Mouse (Mus musculus) CH12.LX (cell line): ENCODE measurements at regions not wholly inside any gene's neighbourhood (a gene's known extent, or its start where the extent isn't known, plus 50 kb on each side); places are given as distances from the start of the nearest gene placed in this dataset.

Source experiments
- DNase-seq: peaks from one replicate; pipeline ENCODE4 v3.0.0-alpha.2; 2013; ENCODE audit errors: extremely low read depth
- H3K27ac ChIP-seq: 2 replicates; pipeline ENCODE4 v1.5.1; 2012; ENCODE audit warnings: low read depth, mild to moderate bottlenecking, control low read depth, moderate library complexity; ENCODE audit not compliant: insufficient read depth
- H3K27me3 ChIP-seq: replicated peaks from 2 replicates; pipeline ENCODE3; 2012; ENCODE audit warnings: inconsistent platforms
- H3K36me3 ChIP-seq, 2 experiments: replicated peaks in 1 of 2; 2 replicates each; pipeline versions ENCODE3 to v1.6.1; 2012; ENCODE audit warnings: inconsistent platforms in 1 of 2, low read length in 1 of 2, mild to moderate bottlenecking in 1 of 2, mixed read lengths in 1 of 2, moderate library complexity in 1 of 2; ENCODE audit not compliant: control insufficient read depth in 1 of 2, insufficient read depth in 1 of 2
- H3K4me1 ChIP-seq, 2 experiments: 2 replicates each; pipeline ENCODE4 v1.6.1; 2012; ENCODE audit warnings: inconsistent platforms in 1 of 2, moderate library complexity in 1 of 2; ENCODE audit not compliant: insufficient read depth in 2 of 2, control insufficient read depth in 1 of 2
- H3K4me2 ChIP-seq: 2 replicates; pipeline ENCODE4 v1.6.1; 2012; ENCODE audit warnings: low read depth, mild to moderate bottlenecking, control low read depth; ENCODE audit not compliant: poor library complexity, insufficient read depth, severe bottlenecking
- H3K4me3 ChIP-seq, 3 experiments: fragments of 150-350 bp in 1 of 3; sonication (generic) in 1 of 3; replicated peaks in 1 of 3; 2 replicates each; pipeline versions ENCODE3 to v1.5.1; 2011 to 2012; ENCODE audit warnings: low read depth in 2 of 3, low read length in 2 of 3, mild to moderate bottlenecking in 2 of 3, moderate library complexity in 2 of 3, control low read depth in 1 of 3, improper control_type of control experiment in 1 of 3, inconsistent platforms in 1 of 3, mixed read lengths in 1 of 3; ENCODE audit not compliant: poor library complexity in 1 of 3
- H3K79me2 ChIP-seq: replicated peaks from 2 replicates; pipeline ENCODE4 v1.6.1; 2012; ENCODE audit warnings: mild to moderate bottlenecking, moderate library complexity; ENCODE audit not compliant: control insufficient read depth, poor library complexity, insufficient read depth, severe bottlenecking; ENCODE audit errors: extremely low read depth
- H3K9ac ChIP-seq: 2 replicates; pipeline ENCODE4 v1.6.1; 2012; ENCODE audit warnings: low read depth, mild to moderate bottlenecking, control low read depth, moderate library complexity; ENCODE audit not compliant: insufficient read depth
- H3K9me3 ChIP-seq: replicated peaks from 2 replicates; pipeline ENCODE3; 2012; ENCODE audit warnings: low read length, inconsistent platforms, mixed read lengths
- BHLHE40 ChIP-seq: IDR thresholded peaks from 2 replicates; pipeline ENCODE4 v1.6.1; 2011; ENCODE audit warnings: mild to moderate bottlenecking, low read depth, low read length, improper control_type of control experiment
- CHD2 ChIP-seq: IDR thresholded peaks from 2 replicates; pipeline ENCODE4 v1.6.1; 2011; ENCODE audit warnings: low read length, improper control_type of control experiment
- ELF1 ChIP-seq: IDR thresholded peaks from 2 replicates; pipeline ENCODE4 v1.6.1; 2014; ENCODE audit warnings: low read depth, mild to moderate bottlenecking, inconsistent platforms, low read length, improper control_type of control experiment
- EP300 ChIP-seq: IDR thresholded peaks from 2 replicates; pipeline ENCODE4 v1.6.1; 2011; ENCODE audit warnings: low read length, improper control_type of control experiment
- ETS1 ChIP-seq: conservative IDR thresholded peaks from 2 replicates; pipeline ENCODE4 v1.6.1; 2012; ENCODE audit warnings: low read depth, mild to moderate bottlenecking, inconsistent platforms, low read length, improper control_type of control experiment, moderate library complexity
- HCFC1 ChIP-seq: IDR thresholded peaks from 2 replicates; pipeline ENCODE4 v1.6.1; 2012; ENCODE audit warnings: low read depth, mild to moderate bottlenecking, inconsistent platforms, low read length, improper control_type of control experiment
- MAFK ChIP-seq: IDR thresholded peaks from 2 replicates; pipeline ENCODE4 v1.6.1; 2011; ENCODE audit warnings: low read length, improper control_type of control experiment; ENCODE audit not compliant: insufficient replicate concordance
- MAX ChIP-seq: IDR thresholded peaks from 2 replicates; pipeline ENCODE4 v1.6.1; 2011; ENCODE audit warnings: low read length, improper control_type of control experiment
- MAZ ChIP-seq: IDR thresholded peaks from 2 replicates; pipeline ENCODE4 v1.6.1; 2012; ENCODE audit warnings: low read depth, mild to moderate bottlenecking, inconsistent platforms, low read length, improper control_type of control experiment, moderate library complexity
- MEF2A ChIP-seq: IDR thresholded peaks from 2 replicates; pipeline ENCODE4 v1.6.1; 2014; ENCODE audit warnings: low read depth, mild to moderate bottlenecking, inconsistent platforms, low read length, improper control_type of control experiment, borderline replicate concordance
- MYC ChIP-seq: IDR thresholded peaks from 2 replicates; pipeline ENCODE4 v1.6.1; 2011; ENCODE audit warnings: low read depth, mild to moderate bottlenecking, improper control_type of control experiment, low read length
- NELFE ChIP-seq: IDR thresholded peaks from 2 replicates; pipeline ENCODE4 v1.6.1; 2011; ENCODE audit warnings: low read depth, low read length, improper control_type of control experiment
- NRF1 ChIP-seq: IDR thresholded peaks from 2 replicates; pipeline ENCODE4 v1.6.1; 2014; ENCODE audit warnings: low read depth, mild to moderate bottlenecking, inconsistent platforms, low read length, improper control_type of control experiment, moderate library complexity
- PAX5 ChIP-seq: IDR thresholded peaks from 2 replicates; pipeline ENCODE4 v1.6.1; 2012; ENCODE audit warnings: low read length, inconsistent platforms, mixed read lengths
- RAD21 ChIP-seq: IDR thresholded peaks from 2 replicates; pipeline ENCODE4 v1.6.1; 2011; ENCODE audit warnings: low read depth, mild to moderate bottlenecking, low read length, improper control_type of control experiment, moderate library complexity
- RCOR1 ChIP-seq: conservative IDR thresholded peaks from 2 replicates; pipeline ENCODE4 v1.6.1; 2012; ENCODE audit warnings: low read depth, mild to moderate bottlenecking, inconsistent platforms, low read length, improper control_type of control experiment
- SIN3A ChIP-seq: IDR thresholded peaks from 2 replicates; pipeline ENCODE4 v1.6.1; 2012; ENCODE audit warnings: low read length, improper control_type of control experiment, inconsistent platforms
- SMC3 ChIP-seq: IDR thresholded peaks from 2 replicates; pipeline ENCODE4 v1.6.1; 2011; ENCODE audit warnings: low read depth, low read length, improper control_type of control experiment
- TBP ChIP-seq: conservative IDR thresholded peaks from 2 replicates; pipeline ENCODE4 v1.6.1; 2011; ENCODE audit warnings: low read depth, low read length, improper control_type of control experiment
- TCF12 ChIP-seq: IDR thresholded peaks from 2 replicates; pipeline ENCODE4 v1.6.1; 2014; ENCODE audit warnings: low read depth, mild to moderate bottlenecking, inconsistent platforms, low read length, improper control_type of control experiment
- USF2 ChIP-seq: conservative IDR thresholded peaks from 2 replicates; pipeline ENCODE4 v1.6.1; 2011; ENCODE audit warnings: low read depth, low read length, improper control_type of control experiment
- ZKSCAN1 ChIP-seq: IDR thresholded peaks from 2 replicates; pipeline ENCODE4 v1.6.1; 2012; ENCODE audit warnings: low read depth, inconsistent platforms, low read length, improper control_type of control experiment, borderline replicate concordance
- ZMIZ1 ChIP-seq: IDR thresholded peaks from 2 replicates; pipeline ENCODE4 v1.6.1; 2012; ENCODE audit warnings: low read depth, mild to moderate bottlenecking, inconsistent platforms, low read length, improper control_type of control experiment
- ZNF384 ChIP-seq: IDR thresholded peaks from 2 replicates; pipeline ENCODE4 v1.6.1; 2012; ENCODE audit warnings: low read depth, low read length, improper control_type of control experiment, inconsistent platforms
- dilution Hi-C: fragments of 300-500 bp; cut with MboI; formaldehyde crosslinking; loops from 2 replicates; pipeline ENCODE4 v1.14.3; 2020; ENCODE audit warnings: low sequenced_read_pairs; ENCODE audit not compliant: extremely low pct_unique_long_range_greater_than_20kb, extremely low pct_ligation_motif_present
- in situ Hi-C: fragments of 300-500 bp; cut with MboI; formaldehyde crosslinking; loops from 3 replicates; pipeline ENCODE4 v1.14.3; 2019; ENCODE audit warnings: low sequenced_read_pairs, low pct_ligation_motif_present, low pct_unique_long_range_greater_than_20kb, mixed read lengths

DNA sequence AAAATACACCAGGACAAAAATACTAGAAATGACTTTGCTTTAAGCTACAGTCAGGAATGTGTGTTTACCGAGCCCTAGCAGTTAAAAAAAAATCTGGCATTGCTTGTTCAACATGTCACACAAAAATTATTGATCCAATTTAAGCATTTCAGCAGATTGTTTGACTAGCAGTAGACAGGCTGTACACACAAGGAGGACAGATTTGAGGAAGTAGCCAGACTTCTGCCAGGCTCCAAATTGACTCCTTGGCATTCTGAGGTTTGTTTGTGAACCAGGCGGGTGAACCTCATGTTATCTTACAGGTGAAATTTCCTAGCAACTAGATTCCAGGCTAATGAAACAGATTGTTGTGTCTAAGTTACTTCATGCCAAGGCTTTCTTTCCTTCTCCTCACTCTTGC, 348.8 kb downstream of the Hs3st3b1 start:
- Histone ChIP-seq H3K36me3 (no peaks in the 10 kb centered on the region), H3K79me2 (no peaks in the 10 kb centered on the region), H3K4me2 (no peak overlapping the region), H3K27ac (no peak overlapping the region)
- in situ Hi-C loops (no loop called here), dilution Hi-C loops (no loop called here)
- no peak for TF ChIP-seq ZMIZ1
- TF ChIP-seq ELF1 = no peak
- TF ChIP-seq TCF12 = no peak
- no peak for TF ChIP-seq MAX
- TF ChIP-seq TBP = no peak
- no peak for TF ChIP-seq NELFE
- TF ChIP-seq, all 38 proteins: peak for 0
- DNase-seq = no peak
- Histone ChIP-seq H3K27me3 (peaks cover 2% of the 10 kb centered on the region), H3K4me1 (no peaks in the 10 kb centered on the region), H3K9ac (no peak overlapping the region), H3K9me3 (no peaks in the 10 kb centered on the region), H3K4me3 (no peak overlapping the region)

DNA sequence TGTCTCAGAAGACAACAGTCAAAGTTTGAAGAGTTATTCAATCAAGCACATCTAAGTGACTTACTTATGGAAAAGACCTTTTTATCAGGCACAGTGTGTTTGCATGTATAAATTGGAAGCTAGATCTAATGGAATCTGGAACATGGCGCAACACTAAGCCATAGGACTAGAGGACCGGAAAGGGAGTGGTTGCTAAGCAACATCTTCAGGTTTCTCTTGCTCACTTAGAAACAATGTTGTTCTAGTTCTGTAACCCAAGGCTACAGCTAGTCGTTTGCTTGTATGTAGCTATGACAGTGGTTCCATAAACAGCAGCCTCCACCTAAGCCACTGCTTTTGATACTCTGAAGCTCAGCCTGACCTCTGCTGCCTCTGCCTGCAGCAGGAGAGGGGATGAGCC, 338.8 kb downstream of the Hs3st3b1 start:
- H3K27ac ChIP-seq = no peak overlapping the region
- no peak overlapping the region for H3K4me3 ChIP-seq
- dilution Hi-C loops = no loop called here
- H3K27me3 ChIP-seq = no peaks in the 10 kb centered on the region
- H3K79me2 ChIP-seq = no peaks in the 10 kb centered on the region
- no peak for TF ChIP-seq USF2
- TF ChIP-seq PAX5 = no peak
- no peak for TF ChIP-seq BHLHE40
- no peak for TF ChIP-seq MAX
- no peak for TF ChIP-seq TBP
- no peak for TF ChIP-seq SIN3A
- TF ChIP-seq RCOR1 = no peak
- TF ChIP-seq RAD21 = no peak
- TF ChIP-seq HCFC1 = no peak
- TF ChIP-seq ZMIZ1 = no peak
- no peak for TF ChIP-seq ZKSCAN1
- no peak overlapping the region for H3K9ac ChIP-seq
- H3K4me1 ChIP-seq = no peaks in the 10 kb centered on the region
- no peaks in the 10 kb centered on the region for H3K36me3 ChIP-seq
- H3K9me3 ChIP-seq = no peaks in the 10 kb centered on the region
- no peak for DNase-seq
- H3K4me2 ChIP-seq = no peak overlapping the region
- in situ Hi-C loops = no loop called here

DNA sequence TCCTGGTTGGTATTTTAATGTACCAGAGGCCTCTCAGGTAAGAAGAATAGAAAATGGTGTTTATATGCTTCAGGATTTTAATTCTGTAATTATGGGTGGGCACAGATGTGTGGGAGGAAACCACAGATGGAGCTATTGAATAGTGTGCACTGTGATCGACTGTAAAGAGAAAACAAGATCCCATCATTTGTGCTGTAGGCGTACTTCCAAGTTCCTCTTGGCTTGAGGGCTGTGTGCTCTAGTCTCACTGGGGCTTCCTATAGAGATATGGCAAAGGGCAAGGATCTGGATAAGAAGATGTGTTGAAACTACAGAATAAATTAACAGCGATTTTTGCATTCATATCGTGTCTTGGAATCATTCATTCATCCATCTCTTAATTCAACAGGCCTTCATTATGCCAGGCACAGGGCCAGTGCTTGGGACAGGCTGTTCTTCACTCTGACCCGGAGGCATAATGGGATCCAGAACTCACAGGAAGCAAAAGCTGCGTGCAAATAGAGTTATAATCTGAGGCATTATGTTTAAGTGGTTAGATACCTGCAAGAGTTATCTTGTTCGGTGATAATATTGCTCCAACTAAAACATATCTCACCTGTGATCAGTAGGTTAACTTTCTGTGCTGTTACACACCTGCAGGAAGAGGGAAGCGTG, 336.7 kb downstream of the Hs3st3b1 start:
- no peak for TF ChIP-seq MYC
- no peak for TF ChIP-seq MAFK
- TF ChIP-seq SMC3 = no peak
- TF ChIP-seq NRF1 = no peak
- TF ChIP-seq EP300 = no peak
- TF ChIP-seq MAZ = no peak
- no peak for TF ChIP-seq ETS1
- TF ChIP-seq TCF12 = no peak
- no peak for TF ChIP-seq TBP
- TF ChIP-seq MEF2A = no peak
- no peak for TF ChIP-seq CHD2
- no peak for TF ChIP-seq ZNF384
- no peak for TF ChIP-seq ELF1
- Histone ChIP-seq H3K9me3 (no peaks in the 10 kb centered on the region), H3K9ac (no peak overlapping the region), H3K4me1 (peaks cover 0 to 9% of the 10 kb centered on the region in 2 experiments; a peak in 2 of 4 replicates), H3K4me2 (no peak overlapping the region), H3K36me3 (no peaks in the 10 kb centered on the region), H3K27ac (no peak overlapping the region), H3K4me3 (no peak overlapping the region), H3K79me2 (no peaks in the 10 kb centered on the region), H3K27me3 (no peaks in the 10 kb centered on the region)
- dilution Hi-C loops (no loop called here), in situ Hi-C loops (no loop called here)
- DNase-seq = no peak
